Mouse (Mus musculus): ENCODE data around the gene Six4.

- no peak for TF ChIP-seq CTCF (conservative IDR thresholded peaks at IDR 0.05; ENCODE audit: insufficient read depth, insufficient read length, low read depth, low read length)
- no peak for TF ChIP-seq POLR2A (IDR thresholded peaks at IDR 0.05; ENCODE audit: low read depth, low read length)
Observed at GRCm38 (mm10) chr12:73050811-73051580, 62.3 kb downstream of the Six4 start.
